Mouse (Mus musculus): ENCODE results near the gene H2-Ob. TPM values are rescaled to one million over a fixed set of nuclear protein-coding genes. Genes with fewer than 3 reads are reported as not detected.

Gene H2-Ob
- polyA plus RNA-seq, 1 experiment from 2014 or later, result 0.24 TPM

GRCm38 (mm10) chr17:34286501-34286900 is 47.8 kb downstream of the H2-Ob start:
- Histone ChIP-seq H3K4me1 (ENCODE audit: control insufficient read depth, insufficient read depth, low read length) (no peaks in the 10 kb centered on the region), H3K4me3 (ENCODE audit: low read depth, low read length) (no peak overlapping the region), H3K4me2 (ENCODE audit: low read depth, low read length) (no peak overlapping the region)

GRCm38 (mm10) chr17:34286999-34287398 is 48.3 kb downstream of the H2-Ob start:
- 67% methylated on average over 6 of the region's 6 CpGs for WGBS
- no peak for DNase-seq (ENCODE audit: low spot score)
- no peak overlapping the region for H3K9ac ChIP-seq (ENCODE audit: low read depth, low read length)

More at GRCm38 (mm10) chr17:34286501-34286900, 47.8 kb downstream of the H2-Ob start:
- ATAC-seq (ENCODE audit: low read depth) (no peak), DNase-seq (ENCODE audit: low spot score) (no peak)
- Histone ChIP-seq H3K9ac (ENCODE audit: low read depth, low read length) (no peak overlapping the region), H3K27me3 (replicated peaks; ENCODE audit: control insufficient read depth, insufficient read depth, low read length) (no peaks in the 10 kb centered on the region), H3K36me3 (ENCODE audit: control insufficient read depth, insufficient read depth, low read length) (no peaks in the 10 kb centered on the region), H3K9me3 (ENCODE audit: control insufficient read depth, low read length) (no peaks in the 10 kb centered on the region), H3K27ac (replicated peaks; ENCODE audit: low read depth, low read length) (no peak overlapping the region)
- 77% methylated on average over 5 of the region's 5 CpGs for WGBS

GRCm38 (mm10) chr17:34287648-34288047 is 48.9 kb downstream of the H2-Ob start, which contains the start of gene H2-Aa:
Gene H2-Aa, minus strand, starts transcription at chr17:34287823.
- peak; percentile 84 for DNase-seq (ENCODE audit: low spot score)
- Histone ChIP-seq H3K4me3 (ENCODE audit: low read depth, low read length) (no peak within 1 kb of the TSS), H3K9me3 (ENCODE audit: control insufficient read depth, low read length) (no peaks in the 10 kb centered on the region), H3K27ac (replicated peaks; ENCODE audit: low read depth, low read length) (no peak within 1 kb of the TSS), H3K4me1 (ENCODE audit: control insufficient read depth, insufficient read depth, low read length) (no peaks in the 10 kb centered on the region), H3K27me3 (replicated peaks; ENCODE audit: control insufficient read depth, insufficient read depth, low read length) (no peaks in the 10 kb centered on the region), H3K4me2 (ENCODE audit: low read depth, low read length) (no peak within 1 kb of the TSS), H3K36me3 (ENCODE audit: control insufficient read depth, insufficient read depth, low read length) (no peaks in the 10 kb centered on the region), H3K9ac (ENCODE audit: low read depth, low read length) (no peak within 1 kb of the TSS)
- WGBS, result 12% methylated on average over 8 of the region's 8 CpGs
- peak; percentile 88; the same call in 1 of the 2 replicates for ATAC-seq (ENCODE audit: low read depth)

More at GRCm38 (mm10) chr17:34286999-34287398, 48.3 kb downstream of the H2-Ob start:
- Histone ChIP-seq H3K36me3 (ENCODE audit: control insufficient read depth, insufficient read depth, low read length) (no peaks in the 10 kb centered on the region), H3K4me1 (ENCODE audit: control insufficient read depth, insufficient read depth, low read length) (no peaks in the 10 kb centered on the region), H3K9me3 (ENCODE audit: control insufficient read depth, low read length) (no peaks in the 10 kb centered on the region), H3K4me3 (ENCODE audit: low read depth, low read length) (no peak overlapping the region), H3K27ac (replicated peaks; ENCODE audit: low read depth, low read length) (no peak overlapping the region), H3K4me2 (ENCODE audit: low read depth, low read length) (no peak overlapping the region), H3K27me3 (replicated peaks; ENCODE audit: control insufficient read depth, insufficient read depth, low read length) (no peaks in the 10 kb centered on the region)
- ATAC-seq (ENCODE audit: low read depth), result no peak

- Histone ChIP-seq H3K4me3 (ENCODE audit: low read depth, low read length) (no peak overlapping the region), H3K9me3 (ENCODE audit: control insufficient read depth, low read length) (no peaks in the 10 kb centered on the region), H3K27ac (replicated peaks; ENCODE audit: low read depth, low read length) (no peak overlapping the region), H3K4me1 (ENCODE audit: control insufficient read depth, insufficient read depth, low read length) (no peaks in the 10 kb centered on the region), H3K4me2 (ENCODE audit: low read depth, low read length) (no peak overlapping the region), H3K9ac (ENCODE audit: low read depth, low read length) (no peak overlapping the region), H3K36me3 (ENCODE audit: control insufficient read depth, insufficient read depth, low read length) (no peaks in the 10 kb centered on the region), H3K27me3 (replicated peaks; ENCODE audit: control insufficient read depth, insufficient read depth, low read length) (no peaks in the 10 kb centered on the region)
- WGBS, result 53% methylated on average over 3 of the region's 3 CpGs
- no peak for ATAC-seq (ENCODE audit: low read depth)
- no peak for DNase-seq (ENCODE audit: low spot score)
Measured at GRCm38 (mm10) chr17:34288131-34288530, 49.4 kb downstream of the H2-Ob start.

GRCm38 (mm10) chr17:34291609-34292008 is 52.9 kb downstream of the H2-Ob start:
- DNase-seq (ENCODE audit: low spot score) (peak; percentile 90), ATAC-seq (ENCODE audit: low read depth) (peak; percentile 92)
- no peaks in the 10 kb centered on the region for H3K36me3 ChIP-seq (ENCODE audit: control insufficient read depth, insufficient read depth, low read length)
- H3K27me3 ChIP-seq (replicated peaks; ENCODE audit: control insufficient read depth, insufficient read depth, low read length), result no peaks in the 10 kb centered on the region
- WGBS, result 15% methylated on average over 8 of the region's 8 CpGs
- H3K4me1 ChIP-seq (ENCODE audit: control insufficient read depth, insufficient read depth, low read length), result no peaks in the 10 kb centered on the region; the same call in 1 of the 2 replicates
- no peak overlapping the region for H3K4me2 ChIP-seq (ENCODE audit: low read depth, low read length)
- no peak overlapping the region for H3K4me3 ChIP-seq (ENCODE audit: low read depth, low read length)
- no peak overlapping the region for H3K27ac ChIP-seq (replicated peaks; ENCODE audit: low read depth, low read length)
- H3K9me3 ChIP-seq (ENCODE audit: control insufficient read depth, low read length), result no peaks in the 10 kb centered on the region
- H3K9ac ChIP-seq (ENCODE audit: low read depth, low read length), result no peak overlapping the region

GRCm38 (mm10) chr17:34292570-34292969 is 53.9 kb downstream of the H2-Ob start:
- no peak for DNase-seq (ENCODE audit: low spot score)
- Histone ChIP-seq H3K27me3 (replicated peaks; ENCODE audit: control insufficient read depth, insufficient read depth, low read length) (no peaks in the 10 kb centered on the region), H3K36me3 (ENCODE audit: control insufficient read depth, insufficient read depth, low read length) (no peaks in the 10 kb centered on the region), H3K4me2 (ENCODE audit: low read depth, low read length) (no peak overlapping the region), H3K4me3 (ENCODE audit: low read depth, low read length) (no peak overlapping the region), H3K4me1 (ENCODE audit: control insufficient read depth, insufficient read depth, low read length) (no peaks in the 10 kb centered on the region; the same call in 1 of the 2 replicates), H3K27ac (replicated peaks; ENCODE audit: low read depth, low read length) (no peak overlapping the region), H3K9me3 (ENCODE audit: control insufficient read depth, low read length) (no peaks in the 10 kb centered on the region), H3K9ac (ENCODE audit: low read depth, low read length) (no peak overlapping the region)
- WGBS, result 88% methylated on average over 4 of the region's 4 CpGs
- ATAC-seq (ENCODE audit: low read depth), result no peak

GRCm38 (mm10) chr17:34293533-34293932 is 54.8 kb downstream of the H2-Ob start:
- Histone ChIP-seq H3K27ac (replicated peaks; ENCODE audit: low read depth, low read length) (no peak overlapping the region), H3K9me3 (ENCODE audit: control insufficient read depth, low read length) (no peaks in the 10 kb centered on the region), H3K4me3 (ENCODE audit: low read depth, low read length) (no peak overlapping the region), H3K9ac (ENCODE audit: low read depth, low read length) (no peak overlapping the region), H3K27me3 (replicated peaks; ENCODE audit: control insufficient read depth, insufficient read depth, low read length) (no peaks in the 10 kb centered on the region), H3K4me2 (ENCODE audit: low read depth, low read length) (no peak overlapping the region), H3K36me3 (ENCODE audit: control insufficient read depth, insufficient read depth, low read length) (no peaks in the 10 kb centered on the region), H3K4me1 (ENCODE audit: control insufficient read depth, insufficient read depth, low read length) (no peaks in the 10 kb centered on the region; the same call in 1 of the 2 replicates)
- ATAC-seq (ENCODE audit: low read depth), result no peak
- DNase-seq (ENCODE audit: low spot score), result no peak
- WGBS, result 61% methylated on average over 2 of the region's 2 CpGs

GRCm38 (mm10) chr17:34294249-34294648 is 55.5 kb downstream of the H2-Ob start:
- ATAC-seq (ENCODE audit: low read depth) (no peak), DNase-seq (ENCODE audit: low spot score) (no peak)
- Histone ChIP-seq H3K4me2 (ENCODE audit: low read depth, low read length) (no peak overlapping the region), H3K4me1 (ENCODE audit: control insufficient read depth, insufficient read depth, low read length) (no peaks in the 10 kb centered on the region; the same call in 1 of the 2 replicates), H3K36me3 (ENCODE audit: control insufficient read depth, insufficient read depth, low read length) (no peaks in the 10 kb centered on the region), H3K9ac (ENCODE audit: low read depth, low read length) (no peak overlapping the region), H3K27me3 (replicated peaks; ENCODE audit: control insufficient read depth, insufficient read depth, low read length) (no peaks in the 10 kb centered on the region), H3K27ac (replicated peaks; ENCODE audit: low read depth, low read length) (no peak overlapping the region), H3K4me3 (ENCODE audit: low read depth, low read length) (no peak overlapping the region), H3K9me3 (ENCODE audit: control insufficient read depth, low read length) (no peaks in the 10 kb centered on the region)
- WGBS, result 66% methylated on average over 4 of the region's 4 CpGs

- H3K4me1 ChIP-seq (ENCODE audit: control insufficient read depth, insufficient read depth, low read length), result no peaks in the 10 kb centered on the region; the same call in 1 of the 2 replicates
- DNase-seq (ENCODE audit: low spot score), result no peak
- no peak overlapping the region for H3K9ac ChIP-seq (ENCODE audit: low read depth, low read length)
- H3K27ac ChIP-seq (replicated peaks; ENCODE audit: low read depth, low read length), result no peak overlapping the region
- no peaks in the 10 kb centered on the region for H3K9me3 ChIP-seq (ENCODE audit: control insufficient read depth, low read length)
- no peaks in the 10 kb centered on the region for H3K36me3 ChIP-seq (ENCODE audit: control insufficient read depth, insufficient read depth, low read length)
- H3K4me3 ChIP-seq (ENCODE audit: low read depth, low read length), result no peak overlapping the region
- H3K4me2 ChIP-seq (ENCODE audit: low read depth, low read length), result no peak overlapping the region
- no peak for ATAC-seq (ENCODE audit: low read depth)
- H3K27me3 ChIP-seq (replicated peaks; ENCODE audit: control insufficient read depth, insufficient read depth, low read length), result no peaks in the 10 kb centered on the region
Measured at GRCm38 (mm10) chr17:34295307-34295706, 56.6 kb downstream of the H2-Ob start.

All from embryonic facial prominence, embryonic 14.5 days (tissue).